Mouse (Mus musculus) intestine, embryonic 16.5 days (tissue): ENCODE measurements around the gene Trpm1. TPM values are rescaled to one million over a fixed set of nuclear protein-coding genes. Genes with fewer than 3 reads are reported as not detected.
"Not testable (repeated sequence)": the region's sequence is repeated elsewhere in the genome, so short reads cannot be mapped to it uniquely, and the experiment has no call there.

Source experiments
- ATAC-seq: fragments of 200-750 bp; cut with Nextera tagmentation; 2 replicates; pipeline ENCODE4 v1.8.0; 2017; ENCODE audit warnings: moderate TSS enrichment, moderate library complexity
- H3K27ac ChIP-seq: fragments of 300-500 bp; sonication (generic); 2 replicates; pipeline ENCODE4 v1.5.1; 2014; ENCODE audit warnings: mild to moderate bottlenecking, low read length
- H3K27me3 ChIP-seq: fragments of 300-500 bp; sonication (generic); replicated peaks from 2 replicates; pipeline ENCODE4 v1.6.1; 2014; ENCODE audit warnings: low read length, control low read depth, mixed read lengths; ENCODE audit not compliant: control insufficient read depth, insufficient read depth
- H3K36me3 ChIP-seq: fragments of 300-500 bp; sonication (generic); 2 replicates; pipeline ENCODE4 v1.6.1; 2014; ENCODE audit warnings: low read length, control low read depth; ENCODE audit not compliant: control insufficient read depth, insufficient read depth
- H3K4me1 ChIP-seq: fragments of 300-500 bp; sonication (generic); 2 replicates; pipeline ENCODE4 v1.6.1; 2014; ENCODE audit warnings: low read length, control low read depth, mixed read lengths; ENCODE audit not compliant: control insufficient read depth, insufficient read depth
- H3K4me2 ChIP-seq: fragments of 300-500 bp; sonication (generic); 2 replicates; pipeline ENCODE4 v1.6.1; 2014; ENCODE audit warnings: low read depth, low read length, control low read depth
- H3K4me3 ChIP-seq: fragments of 300-500 bp; sonication (generic); 2 replicates; pipeline ENCODE4 v1.5.1; 2014; ENCODE audit warnings: mild to moderate bottlenecking, low read length
- H3K9ac ChIP-seq: fragments of 300-500 bp; sonication (generic); 2 replicates; pipeline ENCODE4 v1.6.1; 2014; ENCODE audit warnings: low read depth, low read length
- H3K9me3 ChIP-seq: fragments of 300-500 bp; sonication (generic); 2 replicates; pipeline ENCODE4 v1.6.1; 2016; ENCODE audit warnings: low read length, control low read depth; ENCODE audit not compliant: control insufficient read depth
- WGBS: fragments of 180-500 bp; shearing (Covaris S2); extraction: QIAGEN DNeasy Blood & Tissue Kit; methylation state at CpG from one replicate; pipeline ENCODE4 v1.1.7; 2014; 5-methylcytosine and 5-hydroxymethylcytosine counted together
- polyA plus RNA-seq: library from polyadenylated mRNA; unstranded; fragments of >200 nt; fragmentation: Nextera tagmentation; extraction: Ambion mirVana; gene quantifications from 2 replicates; pipeline ENCODE4 v1.2.1, GENCODE M21; 2015

Gene Trpm1
- not detected in 2 replicates for polyA plus RNA-seq

GRCm38 (mm10) chr7:64153535-64153934, at the start of gene Trpm1:
Gene Trpm1, plus strand, starts transcription at chr7:64153835.
- no peak within 1 kb of the TSS for H3K9ac ChIP-seq
- WGBS = 99% methylated on average over 2 of the region's 2 CpGs
- no peak within 1 kb of the TSS for H3K4me2 ChIP-seq
- ATAC-seq = no peak
- H3K36me3 ChIP-seq = no peaks in the 10 kb centered on the region
- no peak within 1 kb of the TSS for H3K4me3 ChIP-seq
- no peak within 1 kb of the TSS for H3K27ac ChIP-seq
- no peaks in the 10 kb centered on the region for H3K27me3 ChIP-seq
- no peaks in the 10 kb centered on the region for H3K9me3 ChIP-seq
- H3K4me1 ChIP-seq = no peaks in the 10 kb centered on the region

DNA sequence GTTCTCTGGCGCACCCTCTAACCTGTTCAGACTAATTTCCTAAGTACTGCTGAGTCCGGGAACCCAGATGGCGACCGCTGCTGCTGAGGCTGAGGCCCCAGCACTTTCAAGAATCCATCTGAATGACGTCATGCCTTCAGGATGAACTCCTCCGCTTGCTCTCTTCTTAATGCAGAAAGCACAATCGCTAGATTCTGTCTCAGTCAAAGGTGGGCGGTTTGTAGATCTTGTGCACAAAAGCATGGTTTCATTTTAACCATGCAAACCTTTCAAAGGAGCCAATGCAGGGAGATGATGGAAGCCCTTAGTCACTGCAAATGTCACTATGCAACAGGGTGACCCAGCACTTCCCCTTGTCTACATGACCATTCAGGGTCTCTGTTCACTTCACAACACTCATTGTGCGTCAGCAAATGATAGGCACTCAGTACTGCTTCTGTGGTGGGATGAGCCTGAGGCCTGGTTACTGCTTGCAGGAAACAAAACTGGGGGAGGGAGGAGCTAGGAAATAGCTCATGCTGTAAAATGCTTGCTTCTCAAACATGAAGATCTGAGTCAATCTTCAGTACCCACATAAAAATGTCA, 31.4 kb upstream of the Trpm1 start:
- Histone ChIP-seq H3K4me2 (no peak overlapping the region), H3K9ac (no peak overlapping the region), H3K4me3 (no peak overlapping the region), H3K9me3 (no peaks in the 10 kb centered on the region), H3K36me3 (no peaks in the 10 kb centered on the region), H3K4me1 (no peaks in the 10 kb centered on the region), H3K27me3 (no peaks in the 10 kb centered on the region), H3K27ac (no peak overlapping the region)
- no peak for ATAC-seq
- 81% methylated on average over 9 of the region's 9 CpGs for WGBS

DNA sequence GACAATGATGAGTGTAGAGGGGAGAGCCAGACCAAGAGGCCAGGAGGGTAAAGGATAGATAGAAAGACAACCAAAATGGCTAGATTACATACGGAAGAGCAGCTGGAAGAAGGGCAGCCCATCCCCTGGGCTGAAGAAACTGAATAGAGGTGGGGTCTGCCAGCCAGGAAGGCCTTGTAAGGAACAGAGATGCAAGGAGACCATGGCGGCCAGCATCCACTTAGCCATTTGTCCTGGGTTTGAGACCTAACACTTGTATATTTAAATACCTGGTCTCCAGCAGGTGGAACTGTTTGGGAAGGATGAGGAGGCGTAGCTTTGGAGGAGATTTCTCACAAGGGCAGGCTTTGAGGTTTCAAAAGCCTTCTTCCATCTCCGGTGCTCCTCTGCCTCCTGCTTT, 29.9 kb upstream of the Trpm1 start:
- no peaks in the 10 kb centered on the region for H3K4me1 ChIP-seq
- no peaks in the 10 kb centered on the region for H3K36me3 ChIP-seq
- WGBS = 88% methylated on average over 4 of the region's 4 CpGs
- no peaks in the 10 kb centered on the region for H3K9me3 ChIP-seq
- H3K4me2 ChIP-seq = no peak overlapping the region
- no peak overlapping the region for H3K4me3 ChIP-seq
- ATAC-seq = no peak
- no peak overlapping the region for H3K27ac ChIP-seq
- no peaks in the 10 kb centered on the region for H3K27me3 ChIP-seq
- H3K9ac ChIP-seq = no peak overlapping the region

- H3K36me3 ChIP-seq, H3K4me3 ChIP-seq, H3K4me2 ChIP-seq, H3K9ac ChIP-seq, H3K27me3 ChIP-seq, H3K27ac ChIP-seq, ATAC-seq, H3K4me1 ChIP-seq, H3K9me3 ChIP-seq: not testable (repeated sequence)
- WGBS = 94% methylated on average over 8 of the region's 9 CpGs
Measured at GRCm38 (mm10) chr7:64125994-64126393, 27.6 kb upstream of the Trpm1 start.

GRCm38 (mm10) chr7:64139866-64140265, 13.8 kb upstream of the Trpm1 start:
- Histone ChIP-seq H3K36me3 (no peaks in the 10 kb centered on the region), H3K27ac (no peak overlapping the region), H3K4me1 (no peaks in the 10 kb centered on the region), H3K9ac (no peak overlapping the region), H3K4me3 (no peak overlapping the region), H3K9me3 (no peaks in the 10 kb centered on the region), H3K27me3 (no peaks in the 10 kb centered on the region), H3K4me2 (no peak overlapping the region)
- ATAC-seq = no peak
- 65% methylated on average over 2 of the region's 2 CpGs for whole genome bisulfite sequencing

DNA sequence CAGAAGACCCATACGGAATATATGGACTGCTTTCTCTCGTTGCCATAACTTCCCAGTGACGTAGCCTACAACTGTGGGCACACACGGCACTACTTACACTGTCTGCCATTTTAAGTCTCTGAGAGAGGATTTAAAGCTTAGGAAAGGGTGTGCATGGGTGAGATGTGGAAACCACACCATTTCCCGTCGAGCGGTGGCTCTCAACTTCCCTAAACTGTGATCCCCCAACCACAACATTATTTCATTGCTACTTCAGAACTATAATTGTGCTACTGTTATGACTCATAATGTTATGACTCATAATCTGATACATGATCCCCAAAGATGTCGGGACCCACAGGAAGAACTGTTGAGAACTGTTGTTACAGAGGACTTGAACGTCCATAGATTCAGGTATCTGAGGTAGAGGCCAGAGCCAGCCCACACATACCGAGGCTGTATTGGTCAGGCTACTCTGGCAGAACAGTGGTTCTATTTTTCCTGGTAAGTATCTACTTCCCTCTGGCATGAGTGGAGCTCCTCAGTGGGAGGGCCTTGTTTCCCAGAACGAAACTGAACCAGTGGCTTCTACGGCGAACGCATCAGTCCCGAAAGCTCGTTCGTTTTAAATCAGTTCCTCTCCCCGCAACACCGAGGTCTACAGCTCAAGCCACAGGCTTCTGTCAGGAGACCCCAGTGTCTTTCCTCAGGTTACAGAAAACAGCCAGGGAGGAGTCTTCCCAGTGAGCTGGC, 12.2 kb upstream of the Trpm1 start:
- WGBS = 85% methylated on average over 19 of the region's 19 CpGs
- Histone ChIP-seq H3K4me3 (no peak overlapping the region), H3K9me3 (no peaks in the 10 kb centered on the region), H3K4me1 (no peaks in the 10 kb centered on the region), H3K9ac (no peak overlapping the region), H3K4me2 (no peak overlapping the region), H3K27me3 (no peaks in the 10 kb centered on the region), H3K27ac (no peak overlapping the region), H3K36me3 (no peaks in the 10 kb centered on the region)
- no peak for ATAC-seq

- no peak overlapping the region for H3K27ac ChIP-seq
- no peak for ATAC-seq
- no peaks in the 10 kb centered on the region for H3K36me3 ChIP-seq
- H3K9me3 ChIP-seq = no peaks in the 10 kb centered on the region
- H3K4me2 ChIP-seq = no peak overlapping the region
- no peaks in the 10 kb centered on the region for H3K4me1 ChIP-seq
- H3K9ac ChIP-seq = no peak overlapping the region
- H3K4me3 ChIP-seq = no peak overlapping the region
- no peaks in the 10 kb centered on the region for H3K27me3 ChIP-seq
- 44% methylated on average over 2 of the region's 2 CpGs for WGBS
Measured at GRCm38 (mm10) chr7:64149337-64149736, 4.3 kb upstream of the Trpm1 start.

- WGBS = 25% methylated on average over 2 of the region's 2 CpGs
Measured at GRCm38 (mm10) chr7:64149747-64150146, 3.9 kb upstream of the Trpm1 start.

DNA sequence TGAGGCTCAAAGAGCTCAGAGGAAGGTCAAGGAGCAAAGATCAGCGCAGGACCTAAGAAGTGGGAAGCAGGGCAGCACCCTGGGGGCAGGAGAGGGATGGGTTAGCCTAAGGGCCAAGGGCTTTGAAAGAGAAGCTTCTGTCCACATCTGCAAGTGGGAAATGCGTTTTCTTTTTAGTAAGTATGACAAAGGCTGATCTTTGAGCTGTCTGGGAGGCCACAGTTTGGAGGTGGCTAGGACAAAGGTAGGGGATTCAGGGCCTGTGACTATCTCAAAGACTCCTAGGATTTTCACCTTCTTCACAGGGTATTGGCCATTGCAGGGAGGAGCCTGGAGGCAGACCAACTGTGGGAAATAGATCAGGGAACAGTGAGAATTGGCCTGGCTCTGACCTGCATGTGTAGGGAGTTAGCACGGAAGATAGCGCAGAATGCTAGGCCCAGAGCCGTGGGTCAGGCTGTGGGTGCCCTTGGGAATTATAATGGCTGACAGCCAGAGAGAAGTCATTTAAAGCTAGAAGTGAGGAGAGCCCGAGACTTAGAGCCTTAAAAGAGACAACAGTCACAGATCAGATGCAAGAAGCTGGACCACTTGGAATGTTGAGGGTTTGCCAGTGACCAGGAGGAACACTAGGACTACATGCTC, 3.1 kb upstream of the Trpm1 start:
- 69% methylated on average over 6 of the region's 6 CpGs for WGBS
- Histone ChIP-seq H3K27me3 (no peaks in the 10 kb centered on the region), H3K27ac (no peak overlapping the region), H3K4me2 (no peak overlapping the region), H3K9ac (no peak overlapping the region), H3K4me1 (no peaks in the 10 kb centered on the region), H3K4me3 (no peak overlapping the region), H3K9me3 (no peaks in the 10 kb centered on the region), H3K36me3 (no peaks in the 10 kb centered on the region)
- ATAC-seq = no peak

More at GRCm38 (mm10) chr7:64149747-64150146, 3.9 kb upstream of the Trpm1 start:
- no peak overlapping the region for H3K27ac ChIP-seq
- no peaks in the 10 kb centered on the region for H3K4me1 ChIP-seq
- H3K9ac ChIP-seq = no peak overlapping the region
- H3K36me3 ChIP-seq = no peaks in the 10 kb centered on the region
- H3K4me2 ChIP-seq = no peak overlapping the region
- no peak for ATAC-seq
- no peaks in the 10 kb centered on the region for H3K9me3 ChIP-seq
- no peak overlapping the region for H3K4me3 ChIP-seq
- no peaks in the 10 kb centered on the region for H3K27me3 ChIP-seq
